Mouse (Mus musculus) midbrain, embryonic 16.5 days (tissue): ENCODE results near the gene Chid1. TPM values are rescaled to one million over a fixed set of nuclear protein-coding genes. Genes with fewer than 3 reads are reported as not detected.

Source experiments
- ATAC-seq: fragments of 200-750 bp; cut with Nextera tagmentation; 2 replicates; pipeline ENCODE4 v1.8.0; 2017; ENCODE audit warnings: moderate TSS enrichment
- H3K27ac ChIP-seq: fragments of 300-500 bp; sonication (generic); 2 replicates; pipeline ENCODE4 v1.5.1; 2014; ENCODE audit warnings: mild to moderate bottlenecking, low read length, mixed read lengths
- H3K27me3 ChIP-seq: fragments of 300-500 bp; sonication (generic); 2 replicates; pipeline ENCODE4 v1.6.1; 2014; ENCODE audit warnings: low read depth, low read length, mixed read lengths; ENCODE audit not compliant: control insufficient read depth, insufficient read depth
- H3K36me3 ChIP-seq: fragments of 300-500 bp; sonication (generic); 2 replicates; pipeline ENCODE4 v1.6.1; 2014; ENCODE audit warnings: mild to moderate bottlenecking, low read length, moderate library complexity, mixed read lengths; ENCODE audit not compliant: control insufficient read depth, insufficient read depth
- H3K4me1 ChIP-seq: fragments of 300-500 bp; sonication (generic); 2 replicates; pipeline ENCODE4 v1.6.1; 2014; ENCODE audit warnings: mild to moderate bottlenecking, low read length, mixed read lengths; ENCODE audit not compliant: control insufficient read depth, insufficient read depth
- H3K4me2 ChIP-seq: fragments of 300-500 bp; sonication (generic); 2 replicates; pipeline ENCODE4 v1.6.1; 2014; ENCODE audit warnings: mild to moderate bottlenecking, low read length, mixed read lengths
- H3K4me3 ChIP-seq: fragments of 300-500 bp; sonication (generic); 2 replicates; pipeline ENCODE4 v1.5.1; 2014; ENCODE audit warnings: low read depth, mild to moderate bottlenecking, low read length, moderate library complexity, mixed read lengths
- H3K9ac ChIP-seq: fragments of 300-500 bp; sonication (generic); 2 replicates; pipeline ENCODE4 v1.6.1; 2014; ENCODE audit warnings: low read depth, low read length, mixed read lengths
- H3K9me3 ChIP-seq: fragments of 300-500 bp; sonication (generic); replicated peaks from 2 replicates; pipeline ENCODE4 v1.6.1; 2014; ENCODE audit warnings: mild to moderate bottlenecking, low read length, mixed read lengths; ENCODE audit not compliant: control insufficient read depth, poor library complexity, severe bottlenecking
- WGBS: fragments of 180-500 bp; shearing (Covaris S2); extraction: QIAGEN DNeasy Blood & Tissue Kit; methylation state at CpG from one replicate; pipeline ENCODE4 v1.1.7; 2014; 5-methylcytosine and 5-hydroxymethylcytosine counted together
- polyA plus RNA-seq: library from polyadenylated mRNA; unstranded; fragments of >200 nt; fragmentation: Nextera tagmentation; extraction: Ambion mirVana; gene quantifications from 2 replicates; pipeline ENCODE4 v1.2.1, GENCODE M21; 2015

The Chid1 gene
- polyA plus RNA-seq, 1 experiment from 2014 or later: 52.8 TPM

DNA sequence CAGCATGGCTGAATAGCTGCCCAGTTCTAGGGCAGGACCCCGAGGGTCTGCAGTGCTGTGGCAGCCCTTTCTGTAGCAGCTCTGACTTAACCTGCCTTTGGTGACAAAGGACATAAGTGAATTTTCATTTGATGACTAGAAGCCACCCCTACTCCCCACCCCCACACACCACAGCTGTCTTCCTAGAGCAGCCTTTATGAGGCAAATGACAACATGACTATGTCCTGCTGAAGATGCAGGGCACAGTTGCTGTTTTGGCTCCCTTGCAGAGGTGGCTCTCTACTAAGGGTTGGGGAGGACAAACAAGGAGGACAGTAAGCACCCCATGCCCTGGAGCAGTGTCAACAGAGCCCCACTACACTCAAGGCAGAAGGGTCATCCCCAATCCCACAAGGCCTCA, 19.9 kb downstream of the Chid1 start:
- ATAC-seq: no peak
- no peak overlapping the region for H3K9ac ChIP-seq
- H3K4me3 ChIP-seq: no peak overlapping the region
- peaks cover 14% of the 10 kb centered on the region for H3K36me3 ChIP-seq
- 80% methylated on average over 1 of the region's 1 CpGs for WGBS
- no peak overlapping the region for H3K4me2 ChIP-seq
- no peaks in the 10 kb centered on the region for H3K27me3 ChIP-seq
- no peaks in the 10 kb centered on the region for H3K9me3 ChIP-seq
- H3K27ac ChIP-seq: no peak overlapping the region
- no peaks in the 10 kb centered on the region for H3K4me1 ChIP-seq

DNA sequence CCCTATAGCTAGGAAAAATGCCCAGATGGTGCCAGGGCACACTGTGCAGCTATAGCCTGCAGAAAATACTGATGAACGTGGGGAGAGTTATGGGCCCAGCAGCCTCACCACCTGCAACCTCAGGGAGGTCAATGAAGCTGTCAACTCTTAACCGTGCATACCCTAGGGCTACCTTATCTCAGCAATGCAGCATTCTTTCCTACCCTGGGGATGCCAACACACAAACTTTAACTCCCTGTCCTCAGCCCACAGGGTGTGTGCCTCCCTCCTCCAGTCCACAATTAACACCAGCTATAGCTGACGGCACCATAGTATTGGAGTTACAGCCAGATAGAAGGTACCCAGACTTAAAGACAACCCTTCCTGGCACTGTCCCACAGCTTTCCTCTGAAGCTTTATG, 20.7 kb downstream of the Chid1 start:
- Histone ChIP-seq H3K4me3 (no peak overlapping the region), H3K9me3 (no peaks in the 10 kb centered on the region), H3K27ac (no peak overlapping the region), H3K27me3 (no peaks in the 10 kb centered on the region), H3K36me3 (peaks cover 14% of the 10 kb centered on the region), H3K9ac (no peak overlapping the region), H3K4me1 (no peaks in the 10 kb centered on the region), H3K4me2 (no peak overlapping the region)
- WGBS: 70% methylated on average over 3 of the region's 3 CpGs
- ATAC-seq: no peak

DNA sequence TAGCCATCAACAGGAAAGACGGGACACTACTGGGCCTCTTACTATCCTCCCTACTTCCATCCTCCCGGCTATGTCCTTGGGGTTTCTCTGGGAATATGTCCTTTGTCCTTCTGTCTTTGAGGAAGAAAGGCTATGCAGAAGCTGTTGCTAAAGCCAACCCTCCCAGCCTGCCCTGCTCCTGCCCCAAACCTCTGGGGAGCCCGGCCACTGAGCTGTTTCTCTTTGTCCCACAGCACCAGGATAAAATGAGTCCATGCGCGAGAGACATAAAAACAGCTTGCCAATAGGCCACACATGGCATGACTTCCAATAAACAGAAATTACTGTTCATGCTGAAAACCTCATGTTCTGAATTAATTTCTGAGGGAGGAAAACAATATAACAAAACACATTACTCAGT, 21.4 kb downstream of the Chid1 start:
- ATAC-seq: no peak
- H3K4me3 ChIP-seq: no peak overlapping the region
- no peaks in the 10 kb centered on the region for H3K9me3 ChIP-seq
- H3K9ac ChIP-seq: no peak overlapping the region
- 80% methylated on average over 5 of the region's 5 CpGs for WGBS
- H3K4me2 ChIP-seq: no peak overlapping the region
- no peak overlapping the region for H3K27ac ChIP-seq
- no peaks in the 10 kb centered on the region for H3K27me3 ChIP-seq
- no peaks in the 10 kb centered on the region for H3K4me1 ChIP-seq
- H3K36me3 ChIP-seq: peaks cover 17% of the 10 kb centered on the region

DNA sequence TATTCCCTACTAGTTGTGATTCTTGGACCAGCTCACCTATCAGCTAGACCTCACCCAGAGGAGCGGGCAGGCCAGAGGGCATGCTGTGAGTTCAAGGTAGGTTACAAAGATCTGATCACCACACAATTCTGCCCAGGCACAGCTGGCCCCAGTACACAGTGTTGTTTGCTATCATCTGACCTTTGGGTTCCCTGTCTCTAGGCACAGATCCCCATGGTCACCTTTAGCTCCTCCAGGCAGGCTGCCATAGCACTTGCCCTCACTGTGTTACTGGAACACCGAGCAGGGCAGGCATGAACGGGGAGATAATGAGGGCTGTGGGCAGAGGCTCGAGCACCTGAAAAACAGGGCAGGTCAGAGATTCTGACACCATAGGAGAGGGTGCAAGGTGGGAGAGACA, 22.0 kb downstream of the Chid1 start:
- no peak for ATAC-seq
- Histone ChIP-seq H3K9me3 (no peaks in the 10 kb centered on the region), H3K27ac (no peak overlapping the region), H3K9ac (no peak overlapping the region), H3K4me3 (no peak overlapping the region), H3K36me3 (peaks cover 19% of the 10 kb centered on the region), H3K4me1 (no peaks in the 10 kb centered on the region), H3K27me3 (no peaks in the 10 kb centered on the region), H3K4me2 (no peak overlapping the region)
- WGBS: 86% methylated on average over 4 of the region's 4 CpGs

DNA sequence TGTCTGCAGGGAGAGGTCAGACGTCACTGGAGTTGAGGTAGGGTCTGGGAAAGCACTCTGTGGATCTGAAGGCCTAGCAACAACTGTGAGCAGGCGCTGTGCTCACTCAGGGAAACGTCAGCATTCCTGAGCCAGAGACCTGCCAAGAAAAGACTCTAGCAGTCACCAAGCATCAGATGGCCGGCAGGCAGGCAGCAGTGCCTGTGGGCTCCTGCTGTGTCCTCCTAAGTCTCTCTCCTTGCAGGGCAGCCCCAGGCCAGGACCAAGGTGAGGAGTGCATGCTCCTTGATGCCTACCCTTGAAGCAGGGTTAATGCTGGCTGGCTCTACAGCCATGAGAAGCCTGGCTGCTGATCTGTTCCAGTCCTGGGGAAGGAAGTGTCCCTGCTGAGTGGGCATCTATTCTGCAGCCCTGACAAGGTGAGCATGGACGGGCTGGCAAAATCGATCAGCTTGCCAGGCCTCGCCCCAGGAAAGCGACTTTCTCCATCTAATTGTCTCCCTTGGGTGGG, 28.9 kb downstream of the Chid1 start:
- H3K36me3 ChIP-seq: peaks cover 15% of the 10 kb centered on the region; the same call in 1 of the 2 replicates
- H3K9ac ChIP-seq: no peak overlapping the region
- no peak overlapping the region for H3K27ac ChIP-seq
- no peaks in the 10 kb centered on the region for H3K27me3 ChIP-seq
- no peaks in the 10 kb centered on the region for H3K9me3 ChIP-seq
- ATAC-seq: no peak
- H3K4me2 ChIP-seq: no peak overlapping the region
- 70% methylated on average over 8 of the region's 8 CpGs for WGBS
- H3K4me3 ChIP-seq: no peak overlapping the region
- no peaks in the 10 kb centered on the region for H3K4me1 ChIP-seq

DNA sequence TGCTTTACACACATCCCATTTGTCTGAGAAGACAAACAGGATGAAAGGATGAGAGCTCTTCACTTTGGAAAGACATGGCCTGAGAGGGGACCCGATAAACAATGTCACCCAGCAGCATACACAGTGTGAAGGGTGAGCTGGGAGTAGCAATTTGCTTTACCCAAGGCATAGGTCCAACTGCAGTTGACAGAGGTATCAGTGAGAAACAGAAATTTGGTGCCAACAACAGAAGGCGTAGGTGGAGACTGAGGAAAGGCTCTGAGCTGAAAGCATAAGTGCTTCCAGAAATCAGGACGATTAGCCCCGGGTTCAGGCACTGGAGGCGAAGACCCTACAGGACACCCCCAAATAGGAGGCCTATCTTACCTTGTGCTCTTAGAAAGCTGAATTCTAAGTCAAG, 29.5 kb downstream of the Chid1 start:
- Histone ChIP-seq H3K36me3 (peaks cover 13% of the 10 kb centered on the region; the same call in 1 of the 2 replicates), H3K4me1 (no peaks in the 10 kb centered on the region), H3K9me3 (no peaks in the 10 kb centered on the region), H3K4me3 (no peak overlapping the region), H3K9ac (no peak overlapping the region), H3K27me3 (no peaks in the 10 kb centered on the region), H3K27ac (no peak overlapping the region), H3K4me2 (no peak overlapping the region)
- 94% methylated on average over 5 of the region's 5 CpGs for WGBS
- ATAC-seq: no peak

DNA sequence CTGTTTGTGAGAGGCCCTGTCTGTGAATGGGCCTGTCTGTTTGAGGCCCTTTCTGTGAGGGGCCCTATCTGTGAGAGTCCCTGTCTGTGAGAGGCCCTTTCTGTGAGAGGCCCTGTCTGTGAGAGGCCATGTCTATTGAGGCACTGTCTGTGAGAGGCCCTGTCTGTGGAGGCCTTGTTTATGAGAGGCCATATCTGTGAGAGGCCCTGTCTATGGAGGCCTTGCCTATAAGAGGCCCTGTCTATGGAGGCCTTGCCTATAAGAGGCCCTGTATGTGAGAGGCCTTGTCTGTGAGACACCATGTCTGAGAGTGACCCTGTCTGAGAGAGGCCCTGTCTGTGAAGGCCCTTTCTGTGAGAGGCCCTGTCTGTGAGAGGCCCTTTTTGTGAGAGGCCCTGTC, 31.5 kb downstream of the Chid1 start:
- H3K27me3 ChIP-seq: no peaks in the 10 kb centered on the region
- H3K36me3 ChIP-seq: peaks cover 9% of the 10 kb centered on the region; the same call in 1 of the 2 replicates
- H3K4me1 ChIP-seq: no peaks in the 10 kb centered on the region
- no peak overlapping the region for H3K4me2 ChIP-seq
- no peak overlapping the region for H3K4me3 ChIP-seq
- H3K27ac ChIP-seq: no peak overlapping the region
- ATAC-seq: no peak
- no peaks in the 10 kb centered on the region for H3K9me3 ChIP-seq
- H3K9ac ChIP-seq: no peak overlapping the region

DNA sequence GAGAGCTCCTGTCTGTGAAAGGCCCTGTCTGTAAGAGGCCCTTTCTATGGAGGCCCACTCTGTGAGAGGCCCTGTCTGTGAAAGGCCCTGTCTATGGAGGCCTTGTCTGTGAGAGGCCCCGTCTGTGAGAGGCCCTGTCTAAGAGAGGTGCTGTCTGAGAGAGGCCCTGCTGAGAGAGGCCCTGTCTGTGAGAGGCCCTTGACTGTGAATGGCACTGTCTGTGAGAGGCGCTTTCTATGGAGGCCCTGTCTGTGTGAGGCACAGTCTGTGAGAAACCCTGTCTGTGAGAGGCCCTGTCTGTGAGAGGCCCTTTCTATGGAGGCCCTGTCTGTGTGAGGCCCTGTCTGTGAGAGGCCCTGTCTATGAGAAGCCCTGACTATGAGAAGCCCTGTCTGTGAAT, 33.4 kb downstream of the Chid1 start:
- Histone ChIP-seq H3K4me1 (no peaks in the 10 kb centered on the region), H3K27ac (no peak overlapping the region), H3K36me3 (0 out of 2 replicates have a peak, but pooled peaks cover 5% of the 10 kb centered on the region), H3K9me3 (no peaks in the 10 kb centered on the region), H3K4me3 (no peak overlapping the region), H3K9ac (no peak overlapping the region), H3K4me2 (no peak overlapping the region), H3K27me3 (no peaks in the 10 kb centered on the region)
- ATAC-seq: no peak
- WGBS: 61% methylated on average over 2 of the region's 2 CpGs

DNA sequence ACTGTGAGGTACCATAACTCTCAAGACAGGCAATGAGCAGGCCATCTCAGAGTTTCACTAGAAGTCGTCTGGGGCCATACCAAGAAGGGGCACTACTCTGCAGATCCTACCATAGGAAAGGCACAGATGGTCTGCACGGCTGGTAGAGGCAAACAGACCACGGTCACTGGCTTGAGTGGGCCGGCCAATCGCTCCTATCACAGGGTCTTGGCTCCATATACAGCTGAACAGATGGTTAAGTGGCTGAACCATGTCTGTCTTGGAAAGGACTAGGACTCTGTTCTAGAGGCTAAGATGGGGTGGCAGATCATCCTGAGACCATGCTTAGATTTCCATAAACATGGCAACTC, 37.1 kb downstream of the Chid1 start:
- H3K4me2 ChIP-seq: no peak overlapping the region
- no peaks in the 10 kb centered on the region for H3K4me1 ChIP-seq
- H3K27me3 ChIP-seq: no peaks in the 10 kb centered on the region
- no peak overlapping the region for H3K4me3 ChIP-seq
- peaks cover 6% of the 10 kb centered on the region; the same call in 1 of the 2 replicates for H3K36me3 ChIP-seq
- WGBS: 85% methylated on average over 5 of the region's 5 CpGs
- H3K9me3 ChIP-seq: no peaks in the 10 kb centered on the region
- H3K27ac ChIP-seq: no peak overlapping the region
- no peak overlapping the region for H3K9ac ChIP-seq
- no peak for ATAC-seq
